ENCODE assay signal across 8 mouse cellular contexts in the genomic region with DNA sequence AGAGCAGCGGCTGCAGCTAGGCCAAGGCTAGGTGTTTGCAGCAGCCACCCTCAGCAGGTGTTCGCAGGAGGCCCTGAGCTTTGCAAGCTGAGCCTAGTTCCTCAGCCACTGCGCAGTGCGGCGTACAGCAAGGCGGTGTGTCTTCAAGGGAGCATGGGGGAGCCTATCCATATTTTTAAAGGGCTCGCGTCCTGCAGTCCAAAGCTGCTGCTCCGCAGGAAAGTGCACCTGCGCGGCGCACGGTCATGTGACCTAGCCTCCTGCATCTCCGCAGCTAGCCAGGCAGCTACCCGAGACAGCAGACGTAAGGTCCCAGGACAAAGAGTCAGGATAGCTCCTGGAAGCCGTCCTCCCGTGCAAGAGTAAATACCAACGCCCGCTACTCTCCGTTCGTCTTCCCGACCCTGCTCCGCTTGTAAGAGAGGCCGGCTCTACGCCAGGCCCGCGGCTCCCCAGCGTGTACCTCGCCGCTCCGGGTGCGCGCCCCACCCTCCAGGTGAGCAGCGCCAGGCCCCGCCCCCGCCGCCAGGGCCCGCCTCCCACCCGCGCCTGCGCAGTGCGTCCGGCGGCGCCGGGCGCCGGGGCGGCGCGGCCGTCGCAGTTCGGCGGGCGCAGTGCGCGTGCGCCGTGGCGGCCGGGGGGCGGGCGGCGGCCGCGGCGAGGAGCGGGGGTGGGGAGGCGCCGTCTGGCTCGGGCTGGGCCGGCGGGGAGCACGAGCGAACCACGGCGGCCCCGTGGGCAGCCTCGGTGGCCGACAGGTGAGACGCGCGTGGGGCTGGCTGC. TPM values are rescaled to one million over a fixed set of nuclear protein-coding genes. Genes with fewer than 3 reads are reported as not detected.
A peak's percentile ranks its signal among the peaks of the same experiment; 100 is the strongest.
DNase-seq lines count a peak whose midpoint lies in the region; ATAC-seq and TF ChIP-seq lines count a peak whose summit lies in the region.

A gene (plus strand): TSS at position 648 of the 783 bp plus-strand sequence.

- peak within 1 kb of the TSS; percentile 85 for H3K4me3 ChIP-seq in E14TG2a.4 (replicated peaks; ENCODE audit: low read length)
- peak within 1 kb of the TSS; percentile 60 for H3K4me3 ChIP-seq in forebrain, embryonic 15.5 days
- H3K4me3 ChIP-seq in liver, postnatal 0 days (ENCODE audit: low read depth, low read length), result peak within 1 kb of the TSS; percentile 85
- peak within 1 kb of the TSS; percentile 83 for H3K4me3 ChIP-seq in neural tube, embryonic 13.5 days

- peak; percentile 87 for ATAC-seq in cerebellum, adult (ENCODE audit: insufficient number of reproducible peaks, low FRiP score, low TSS enrichment)
- ATAC-seq in forebrain, embryonic 15.5 days (replicated peaks), result peak; percentile 79
- ATAC-seq in liver, postnatal 0 days, result peak; percentile 88
- peak; percentile 87 for ATAC-seq in neural tube, embryonic 13.5 days (ENCODE audit: low read depth)

- peak; percentile 90 to 96 for DNase-seq in heart, postnatal 14 days
- peak; percentile 82 for DNase-seq in layer of hippocampus, adult 11-12 months (ENCODE audit: low spot score)
- peak; percentile 85 for DNase-seq in liver, postnatal 0 days
- peak; percentile 85 for DNase-seq in telencephalon, adult 2 months (ENCODE audit: low read depth, low spot score)

- peaks cover 47% of the 10 kb centered on the region for H3K4me1 ChIP-seq in E14TG2a.4 (replicated peaks; ENCODE audit: low read depth, low read length)
- H3K4me1 ChIP-seq in forebrain, embryonic 15.5 days, result peaks cover 28% of the 10 kb centered on the region
- peaks cover 22% of the 10 kb centered on the region for H3K4me1 ChIP-seq in liver, postnatal 0 days (ENCODE audit: insufficient read depth)
- peaks cover 33% of the 10 kb centered on the region for H3K4me1 ChIP-seq in neural tube, embryonic 13.5 days (replicated peaks)

- H3K27me3 ChIP-seq in E14TG2a.4 (ENCODE audit: insufficient read depth, low read length), result no peaks in the 10 kb centered on the region
- H3K27me3 ChIP-seq in forebrain, embryonic 15.5 days, result no peaks in the 10 kb centered on the region
- H3K27me3 ChIP-seq in liver, postnatal 0 days (ENCODE audit: insufficient read depth, low read length), result no peaks in the 10 kb centered on the region
- H3K27me3 ChIP-seq in neural tube, embryonic 13.5 days, result no peaks in the 10 kb centered on the region

- under 1% methylated on average over 75 of the region's 85 CpGs for WGBS in forebrain, embryonic 15.5 days
- 2% methylated on average over 66 of the region's 85 CpGs for WGBS in liver, postnatal 0 days (ENCODE audit: insufficient replicate concordance)
- WGBS in neural tube, embryonic 13.5 days, result under 1% methylated on average over 64 of the region's 85 CpGs

- TF ChIP-seq EP300 in liver, postnatal 0 days (IDR thresholded peaks at IDR 0.05; ENCODE audit: low read depth), result no peak

- H3K9ac ChIP-seq in forebrain, embryonic 15.5 days (replicated peaks), result peak within 1 kb of the TSS; percentile 85
- peak within 1 kb of the TSS; percentile 75 for H3K9ac ChIP-seq in liver, postnatal 0 days (replicated peaks)
- H3K9ac ChIP-seq in neural tube, embryonic 13.5 days, result peak within 1 kb of the TSS; percentile 96

- intact Hi-C loops in heart, postnatal 14 days (cut with DNase I), result loop anchor here (10.0 kb wide), 1 partner anchor 314 kb away; no protein-coding TSS in a partner anchor

- no peak for TF ChIP-seq CTCF in E14TG2a.4 (conservative IDR thresholded peaks at IDR 0.05; ENCODE audit: low read length)
- no peak for TF ChIP-seq CTCF in liver, postnatal 0 days (IDR thresholded peaks at IDR 0.05; ENCODE audit: low read depth)

- H3K4me2 ChIP-seq in forebrain, embryonic 15.5 days (replicated peaks), result peak within 1 kb of the TSS; percentile 79
- H3K4me2 ChIP-seq in liver, postnatal 0 days (ENCODE audit: low read depth, low read length), result peak within 1 kb of the TSS; percentile 97
- peak within 1 kb of the TSS; percentile 85 for H3K4me2 ChIP-seq in neural tube, embryonic 13.5 days

- H3K9me3 ChIP-seq in E14TG2a.4 (ENCODE audit: low read length), result peaks cover 47% of the 10 kb centered on the region
- no peaks in the 10 kb centered on the region for H3K9me3 ChIP-seq in forebrain, embryonic 15.5 days
- no peaks in the 10 kb centered on the region for H3K9me3 ChIP-seq in liver, postnatal 0 days (ENCODE audit: low read length)
- no peaks in the 10 kb centered on the region for H3K9me3 ChIP-seq in neural tube, embryonic 13.5 days

- H3K27ac ChIP-seq in forebrain, embryonic 15.5 days (replicated peaks), result peak within 1 kb of the TSS; percentile 93
- H3K27ac ChIP-seq in liver, postnatal 0 days (ENCODE audit: low read depth), result peak within 1 kb of the TSS; percentile 94
- H3K27ac ChIP-seq in neural tube, embryonic 13.5 days (replicated peaks), result peak within 1 kb of the TSS; percentile 95

- H3K36me3 ChIP-seq in E14TG2a.4 (ENCODE audit: insufficient read depth, low read length), result peaks cover 40% of the 10 kb centered on the region
- H3K36me3 ChIP-seq in forebrain, embryonic 15.5 days, result peaks cover 5% of the 10 kb centered on the region; the same call in 1 of the 2 replicates
- no peaks in the 10 kb centered on the region for H3K36me3 ChIP-seq in liver, postnatal 0 days (replicated peaks; ENCODE audit: insufficient read depth, low read length)
- H3K36me3 ChIP-seq in neural tube, embryonic 13.5 days, result no peaks in the 10 kb centered on the region

RNA-seq across cellular contexts. Expression of the gene that starts here (rescaled TPM):
- polyA plus RNA-seq in forebrain, embryonic 15.5 days (2015; fragmentation: Nextera tagmentation; extraction: Ambion mirVana), result 168 and 177 TPM in 2 replicates
- 10 to 100 TPM; 37.5 to 41.0 TPM for total RNA-seq in heart, postnatal 14 days (2021)
- polyA plus RNA-seq in liver, postnatal 0 days (2015; fragmentation: Nextera tagmentation; extraction: Ambion mirVana), result 11.7 and 12.6 TPM in 2 replicates
- polyA plus RNA-seq in neural tube, embryonic 13.5 days (2015; fragmentation: Nextera tagmentation; extraction: Ambion mirVana), result 121 and 133 TPM in 2 replicates

Comparison
In these comparisons a context has a peak if more than half of its experiments do, and no peak if none do; other contexts are left out.
1. Peak in every context shown above with its lines: DNase-seq, ATAC-seq, H3K4me3 ChIP-seq and H3K27ac ChIP-seq.